8 mouse cellular contexts compared by ENCODE assay signal in genomic region chr7:114020704-114021093, GRCm38 (mm10).
DNase-seq lines count a peak whose midpoint lies in the region; ATAC-seq lines count a peak whose summit lies in the region.

No protein-coding gene starts in this region.

- H3K9ac ChIP-seq in intestine, embryonic 15.5 days = peak overlapping the region; percentile 44

- H3K4me1 ChIP-seq in intestine, embryonic 15.5 days (replicated peaks) = no peaks in the 10 kb centered on the region

- intact Hi-C loops in gastrocnemius, postnatal 14 days (cut with DNase I; ENCODE audit: low total_unique reads) = loop anchor here (10.0 kb wide), 1 partner anchor 646 kb away; no protein-coding TSS in a partner anchor
- intact Hi-C loops in left cerebral cortex, postnatal 25 days (cut with DNase I) = loop anchor here (1.0 to 5.0 kb wide), 3 partner anchors 261 to 643 kb away; no protein-coding TSS in a partner anchor

- no peaks in the 10 kb centered on the region for H3K9me3 ChIP-seq in intestine, embryonic 15.5 days

- H3K4me3 ChIP-seq in intestine, embryonic 15.5 days (replicated peaks) = peak overlapping the region; percentile 46

- H3K27me3 ChIP-seq in intestine, embryonic 15.5 days (replicated peaks) = no peaks in the 10 kb centered on the region

- peak overlapping the region; percentile 60 for H3K4me2 ChIP-seq in intestine, embryonic 15.5 days (replicated peaks)

- H3K27ac ChIP-seq in intestine, embryonic 15.5 days = no peak overlapping the region

- no peaks in the 10 kb centered on the region for H3K36me3 ChIP-seq in intestine, embryonic 15.5 days

- 2% methylated on average over 11 of the region's 11 CpGs for whole genome bisulfite sequencing in intestine, embryonic 15.5 days

- DNase-seq in adrenal gland, adult 8-10 months = peak; percentile 54
- DNase-seq in embryo, embryonic 10.5 days (ENCODE audit: low spot score) = peak; percentile 93
- peak; percentile 63 for DNase-seq in gastrocnemius, postnatal 14 days
- DNase-seq in left cerebral cortex, postnatal 25 days (ENCODE audit: low spot score in 2 of 2) = peak; percentile 88 to 89
- peak; percentile 78 for DNase-seq in mesoderm, embryonic 11.5 days (ENCODE audit: low read depth, low spot score)
- DNase-seq in right cerebral cortex, postnatal 36 days (ENCODE audit: low spot score in 2 of 2) = peak; percentile 60 to 63
- DNase-seq in Muller cell, postnatal 12 days (ENCODE audit: inconsistent ontology term) = no peak

- peak; percentile 75 for ATAC-seq in intestine, embryonic 15.5 days
